Mouse (Mus musculus) MEL (cell line): ENCODE data around the gene Tmem88. TPM values are rescaled to one million over a fixed set of nuclear protein-coding genes. Genes with fewer than 3 reads are reported as not detected.
A peak's percentile ranks its signal among the peaks of the same experiment; 100 is the strongest.

Source experiments
- DNase-seq: peaks from one replicate; pipeline ENCODE4 v3.0.0; 2011; ENCODE audit warnings: low read depth, low spot score
- H3K27ac ChIP-seq: 2 replicates; pipeline ENCODE4 v1.5.1; 2012; ENCODE audit warnings: low read depth, mild to moderate bottlenecking, control low read depth, low read length, moderate library complexity; ENCODE audit not compliant: control insufficient read depth
- H3K27me3 ChIP-seq, 2 experiments: fragments of 150-350 bp in 1 of 2; sonication (generic) in 1 of 2; 2 replicates each; pipeline ENCODE4 v1.6.1; 2012; ENCODE audit warnings: low read length in 2 of 2, mild to moderate bottlenecking in 2 of 2, improper control_type of control experiment in 1 of 2, moderate library complexity in 1 of 2; ENCODE audit not compliant: insufficient read depth in 2 of 2, control insufficient read depth in 1 of 2
- H3K36me3 ChIP-seq, 2 experiments: 2 replicates each; pipeline ENCODE4 v1.6.1; 2012 to 2014; ENCODE audit warnings: low read length in 2 of 2, improper control_type of control experiment in 1 of 2, inconsistent platforms in 1 of 2, mild to moderate bottlenecking in 1 of 2; ENCODE audit not compliant: insufficient read depth in 2 of 2, control insufficient read depth in 1 of 2
- H3K4me1 ChIP-seq, 2 experiments: fragments of 150-350 bp in 1 of 2; sonication (generic) in 1 of 2; 2 replicates each; pipeline ENCODE4 v1.6.1; 2012; ENCODE audit warnings: low read length in 2 of 2, improper control_type of control experiment in 1 of 2, mild to moderate bottlenecking in 1 of 2; ENCODE audit not compliant: insufficient read depth in 2 of 2, control insufficient read depth in 1 of 2
- H3K4me3 ChIP-seq, 2 experiments: fragments of 150-350 bp in 1 of 2; sonication (generic) in 1 of 2; 2 replicates each; pipeline ENCODE4 v1.5.1; 2012; ENCODE audit warnings: low read depth in 2 of 2, low read length in 2 of 2, mild to moderate bottlenecking in 2 of 2, moderate library complexity in 2 of 2, control low read depth in 1 of 2, improper control_type of control experiment in 1 of 2; ENCODE audit not compliant: control insufficient read depth in 1 of 2, insufficient read depth in 1 of 2
- H3K79me2 ChIP-seq: 2 replicates; pipeline ENCODE4 v1.6.1; 2012; ENCODE audit warnings: mild to moderate bottlenecking, low read length, moderate library complexity; ENCODE audit not compliant: control insufficient read depth, poor library complexity, insufficient read depth
- H3K9ac ChIP-seq: 2 replicates; pipeline ENCODE4 v1.6.1; 2012; ENCODE audit warnings: low read depth, mild to moderate bottlenecking, control low read depth, low read length, moderate library complexity; ENCODE audit not compliant: control insufficient read depth, poor library complexity, severe bottlenecking
- H3K9me3 ChIP-seq: fragments of 150-350 bp; sonication (generic); replicated peaks from 2 replicates; pipeline ENCODE4 v1.6.1; 2012; ENCODE audit warnings: mild to moderate bottlenecking, low read length, improper control_type of control experiment, moderate library complexity; ENCODE audit not compliant: insufficient read depth
- BHLHE40 ChIP-seq: IDR thresholded peaks from 2 replicates; pipeline ENCODE4 v1.6.1; 2012; ENCODE audit warnings: low read depth, mild to moderate bottlenecking, inconsistent platforms, low read length, improper control_type of control experiment, borderline replicate concordance
- CHD1 ChIP-seq: IDR thresholded peaks from 2 replicates; pipeline ENCODE4 v1.6.1; 2012; ENCODE audit warnings: low read depth, mild to moderate bottlenecking, inconsistent platforms, low read length, improper control_type of control experiment
- CHD2 ChIP-seq: IDR thresholded peaks from 2 replicates; pipeline ENCODE4 v1.6.1; 2011; ENCODE audit warnings: low read length, improper control_type of control experiment
- CTCF ChIP-seq, 3 experiments: IDR thresholded peaks in 2 of 3; conservative IDR thresholded peaks in 1 of 3; 2 replicates each; pipeline ENCODE4 v1.5.1; 2011 to 2012; ENCODE audit warnings: low read length in 3 of 3, low read depth in 2 of 3, mild to moderate bottlenecking in 2 of 3, improper control_type of control experiment in 1 of 3, inconsistent platforms in 1 of 3, mixed read lengths in 1 of 3, moderate library complexity in 1 of 3; ENCODE audit not compliant: control insufficient read depth in 1 of 3, insufficient read depth in 1 of 3, poor library complexity in 1 of 3, severe bottlenecking in 1 of 3
- E2F4 ChIP-seq: IDR thresholded peaks from 2 replicates; pipeline ENCODE4 v1.6.1; 2011; ENCODE audit warnings: low read depth, low read length, improper control_type of control experiment, borderline replicate concordance
- EP300 ChIP-seq, 2 experiments: IDR thresholded peaks; 2 replicates each; pipeline ENCODE4 v1.6.1; 2011; ENCODE audit warnings: improper control_type of control experiment in 2 of 2, low read length in 2 of 2, low read depth in 1 of 2, mild to moderate bottlenecking in 1 of 2
- HCFC1 ChIP-seq: IDR thresholded peaks from 2 replicates; pipeline ENCODE4 v1.6.1; 2012; ENCODE audit warnings: low read depth, mild to moderate bottlenecking, inconsistent platforms, low read length, improper control_type of control experiment, moderate library complexity
- KAT2A ChIP-seq: conservative IDR thresholded peaks from 2 replicates; pipeline ENCODE4 v1.6.1; 2012; ENCODE audit warnings: low read depth, low read length, improper control_type of control experiment, inconsistent platforms
- MAFK ChIP-seq: IDR thresholded peaks from 2 replicates; pipeline ENCODE4 v1.6.1; 2011; ENCODE audit warnings: low read depth, mild to moderate bottlenecking, low read length, improper control_type of control experiment, borderline replicate concordance
- MAX ChIP-seq: IDR thresholded peaks from 2 replicates; pipeline ENCODE4 v1.6.1; 2011; ENCODE audit warnings: low read length, improper control_type of control experiment
- MAZ ChIP-seq: IDR thresholded peaks from 2 replicates; pipeline ENCODE4 v1.6.1; 2012; ENCODE audit warnings: low read depth, mild to moderate bottlenecking, inconsistent platforms, low read length, improper control_type of control experiment
- MXI1 ChIP-seq: IDR thresholded peaks from 2 replicates; pipeline ENCODE4 v1.6.1; 2011; ENCODE audit warnings: mild to moderate bottlenecking, low read depth, low read length, improper control_type of control experiment
- MYB ChIP-seq: IDR thresholded peaks from 2 replicates; pipeline ENCODE4 v1.6.1; 2011; ENCODE audit warnings: mild to moderate bottlenecking, low read depth, low read length, improper control_type of control experiment
- MYC ChIP-seq: IDR thresholded peaks from 2 replicates; pipeline ENCODE4 v1.6.1; 2011; ENCODE audit warnings: low read depth, mild to moderate bottlenecking, low read length, improper control_type of control experiment, moderate library complexity
- NELFE ChIP-seq: IDR thresholded peaks from 2 replicates; pipeline ENCODE4 v1.6.1; 2011; ENCODE audit warnings: low read depth, low read length, improper control_type of control experiment
- NRF1 ChIP-seq: IDR thresholded peaks from 2 replicates; pipeline ENCODE4 v1.6.1; 2014; ENCODE audit warnings: low read depth, mild to moderate bottlenecking, inconsistent platforms, low read length, improper control_type of control experiment, moderate library complexity; ENCODE audit not compliant: poor library complexity, insufficient read depth, severe bottlenecking
- POLR2AphosphoS2 ChIP-seq: IDR thresholded peaks from 2 replicates; pipeline ENCODE4 v1.6.1; 2011; ENCODE audit warnings: low read length, improper control_type of control experiment
- POLR2AphosphoS5 ChIP-seq: IDR thresholded peaks from 2 replicates; pipeline ENCODE4 v1.6.1; 2012; ENCODE audit warnings: low read depth, borderline replicate concordance, mild to moderate bottlenecking, inconsistent platforms, low read length, moderate library complexity, mixed read lengths
- RAD21 ChIP-seq: IDR thresholded peaks from 2 replicates; pipeline ENCODE4 v1.6.1; 2011; ENCODE audit warnings: mild to moderate bottlenecking, low read depth, low read length, improper control_type of control experiment
- RCOR1 ChIP-seq: IDR thresholded peaks from 2 replicates; pipeline ENCODE4 v1.6.1; 2012; ENCODE audit warnings: low read depth, mild to moderate bottlenecking, inconsistent platforms, low read length, improper control_type of control experiment
- SIN3A ChIP-seq: IDR thresholded peaks from 2 replicates; pipeline ENCODE4 v1.6.1; 2012; ENCODE audit warnings: low read length, improper control_type of control experiment, inconsistent platforms
- SMC3 ChIP-seq: IDR thresholded peaks from 2 replicates; pipeline ENCODE4 v1.6.1; 2011; ENCODE audit warnings: low read depth, low read length, improper control_type of control experiment
- TAL1 ChIP-seq: IDR thresholded peaks from 2 replicates; pipeline ENCODE4 v1.6.1; 2012; ENCODE audit warnings: mild to moderate bottlenecking, inconsistent platforms, low read length, moderate library complexity, mixed read lengths
- TBP ChIP-seq: IDR thresholded peaks from 2 replicates; pipeline ENCODE4 v1.8.0; 2011; ENCODE audit warnings: low read depth, low read length, improper control_type of control experiment
- TCF12 ChIP-seq: IDR thresholded peaks from 2 replicates; pipeline ENCODE4 v1.6.1; 2014; ENCODE audit warnings: low read depth, mild to moderate bottlenecking, inconsistent platforms, low read length, improper control_type of control experiment, moderate library complexity
- UBTF ChIP-seq: IDR thresholded peaks from 2 replicates; pipeline ENCODE4 v1.6.1; 2012; ENCODE audit warnings: low read depth, mild to moderate bottlenecking, inconsistent platforms, low read length, improper control_type of control experiment, moderate library complexity, borderline replicate concordance; ENCODE audit not compliant: insufficient read depth
- USF1 ChIP-seq: IDR thresholded peaks from 2 replicates; pipeline ENCODE4 v1.6.1; 2014; ENCODE audit warnings: low read depth, mild to moderate bottlenecking, inconsistent platforms, low read length, improper control_type of control experiment, moderate library complexity
- ZKSCAN1 ChIP-seq: IDR thresholded peaks from 2 replicates; pipeline ENCODE4 v1.6.1; 2012; ENCODE audit warnings: low read depth, mild to moderate bottlenecking, inconsistent platforms, low read length, improper control_type of control experiment, moderate library complexity
- ZNF384 ChIP-seq: IDR thresholded peaks from 2 replicates; pipeline ENCODE4 v1.6.1; 2012; ENCODE audit warnings: low read depth, mild to moderate bottlenecking, inconsistent platforms, low read length, improper control_type of control experiment
- polyA plus RNA-seq, 2 experiments: library from polyadenylated mRNA; stranded (reverse) in 1 of 2; unstranded in 1 of 2; fragments of >175 nt in 1 of 2; fragments of >200 nt in 1 of 2; gene quantifications; 2 replicates each; pipeline versions ENCODE4 v1.2.1 to v1.2.4; 2012; ENCODE audit warnings: low replicate concordance in 2 of 2, low read depth in 1 of 2; ENCODE audit not compliant: insufficient read length in 2 of 2, insufficient read depth in 1 of 2, missing spikeins in 1 of 2
- total RNA-seq: library from RNA; depleted of rRNA; stranded (reverse); fragments of 300-350 nt; gene quantifications from 2 replicates; pipeline ENCODE4 v1.2.3, GENCODE M21; 2012

Tmem88 gene
- total and polyA plus RNA-seq, 3 experiments, result 0.39 to 0.45 TPM; not detected in 1

- Histone ChIP-seq H3K79me2 (no peaks in the 10 kb centered on the region), H3K27ac (no peak overlapping the region), H3K9me3 (no peaks in the 10 kb centered on the region), H3K36me3 (no peaks in the 10 kb centered on the region; a peak in 1 of 4 replicates), H3K9ac (no peak overlapping the region), H3K27me3 (peaks cover 3 to 9% of the 10 kb centered on the region in 2 experiments; a peak in 3 of 4 replicates), H3K4me1 (peaks cover 0 to 6% of the 10 kb centered on the region in 2 experiments; a peak in 1 of 4 replicates), H3K4me3 (no peak overlapping the region)
- no peak for TF ChIP-seq CHD1
- TF ChIP-seq NELFE, result no peak
- TF ChIP-seq POLR2AphosphoS5, result no peak
- no peak for TF ChIP-seq ZKSCAN1
- no peak for TF ChIP-seq MYB
- TF ChIP-seq HCFC1, result no peak
- no peak for TF ChIP-seq MAX
- no peak for TF ChIP-seq RAD21
- TF ChIP-seq ZNF384, result no peak
- no peak for TF ChIP-seq SMC3
- no peak for TF ChIP-seq TBP
- no peak for TF ChIP-seq EP300 (IDR thresholded peaks at IDR 0.05; ENCODE audit: low read depth in 1 of 2, low read length in 2 of 2)
- TF ChIP-seq MAFK, result no peak
- no peak for TF ChIP-seq TAL1
- TF ChIP-seq NRF1, result no peak
- TF ChIP-seq SIN3A, result no peak
- no peak for TF ChIP-seq E2F4
- no peak for TF ChIP-seq MAZ
- TF ChIP-seq CTCF (IDR thresholded peaks at IDR 0.05 in 2 of 3, conservative IDR thresholded peaks at IDR 0.05 in 1 of 3; ENCODE audit: control insufficient read depth in 1 of 3, insufficient read depth in 1 of 3, low read depth in 2 of 3, low read length in 3 of 3, poor library complexity in 1 of 3, severe bottlenecking in 1 of 3), result no peak
- TF ChIP-seq KAT2A, result no peak
- no peak for DNase-seq
Observed at GRCm38 (mm10) chr11:69432640-69432982, 34.6 kb upstream of the Tmem88 start.

GRCm38 (mm10) chr11:69431829-69432639, 34.0 kb upstream of the Tmem88 start:
- DNase-seq, result peak; percentile 86
- Histone ChIP-seq H3K4me1 (peaks cover 0 to 6% of the 10 kb centered on the region in 2 experiments; a peak in 1 of 4 replicates), H3K4me3 (no peak overlapping the region), H3K9ac (no peak overlapping the region), H3K27ac (no peak overlapping the region), H3K79me2 (no peaks in the 10 kb centered on the region), H3K27me3 (peaks cover 0 to 9% of the 10 kb centered on the region in 2 experiments; a peak in 3 of 4 replicates), H3K36me3 (no peaks in the 10 kb centered on the region; a peak in 1 of 4 replicates), H3K9me3 (no peaks in the 10 kb centered on the region)
- TF ChIP-seq TCF12 (no peak), ZKSCAN1 (no peak), BHLHE40 (no peak), CHD2 (no peak), SMC3 (peak; percentile 98), CTCF (IDR thresholded peaks at IDR 0.05 in 2 of 3, conservative IDR thresholded peaks at IDR 0.05 in 1 of 3; ENCODE audit: control insufficient read depth in 1 of 3, insufficient read depth in 1 of 3, low read depth in 2 of 3, low read length in 3 of 3, poor library complexity in 1 of 3, severe bottlenecking in 1 of 3) (peak; percentile 65 to 96 (median 71)), MAZ (peak; percentile 73; the same call in 1 of the 2 replicates), ZNF384 (peak; percentile 72), POLR2AphosphoS2 (no peak), MYC (0 out of 2 replicates have a peak, but pooled peaks have one; percentile 29), MAX (no peak), SIN3A (peak; percentile 82), MXI1 (no peak), KAT2A (no peak), RCOR1 (no peak), CHD1 (no peak), HCFC1 (0 out of 2 replicates have a peak, but pooled peaks have one; percentile 19), USF1 (no peak), UBTF (no peak)
